Mouse (Mus musculus): ENCODE measurements around the gene Trub1.

Gene Trub1

GRCm38 (mm10) chr19:57429926-57430325, 22.8 kb upstream of the Trub1 start:
- POLR2A ChIA-PET = interaction anchor here in 1 of 4 experiments (0.5 kb wide), 1 partner anchor 11 kb away, joined by 5 read pairs; no protein-coding TSS in a partner anchor
- CTCF ChIA-PET = interaction anchor here in 1 of 4 experiments (0.6 kb wide), 1 partner anchor 26 kb away, joined by 5 read pairs; no protein-coding TSS in a partner anchor

GRCm38 (mm10) chr19:57431476-57431875, 21.2 kb upstream of the Trub1 start:
- ChIA-PET CTCF (no interaction called here), POLR2A (no interaction called here)

- POLR2A ChIA-PET = no interaction called here
Measured at GRCm38 (mm10) chr19:57434024-57434423, 18.7 kb upstream of the Trub1 start.

GRCm38 (mm10) chr19:57436586-57437021, 16.1 kb upstream of the Trub1 start:
- POLR2A ChIA-PET = no interaction called here
- CTCF ChIA-PET = no interaction called here

More at GRCm38 (mm10) chr19:57434024-57434423, 18.7 kb upstream of the Trub1 start:
- CTCF ChIA-PET = interaction anchor here in 1 of 4 experiments (0.6 kb wide), 1 partner anchor 11 kb away, joined by 3 read pairs; no protein-coding TSS in a partner anchor

- CTCF ChIA-PET = no interaction called here
Measured at GRCm38 (mm10) chr19:57437042-57437441, 15.7 kb upstream of the Trub1 start.

GRCm38 (mm10) chr19:57439296-57439695, 13.4 kb upstream of the Trub1 start:
- ChIA-PET POLR2A (interaction anchor here (0.6 to 2.3 kb wide), 11 partner anchors 11 to 64 kb away, joined by 3 to 9 read pairs (median 5); partner anchors contain the start of gene Trub1 (in 2 of the 4)), CTCF (interaction anchor here in 3 of 4 experiments (0.6 to 1.2 kb wide), 5 partner anchors 11 to 863 kb away, joined by 3 to 9 read pairs (median 4); no protein-coding TSS in a partner anchor)

More at GRCm38 (mm10) chr19:57437042-57437441, 15.7 kb upstream of the Trub1 start:
- POLR2A ChIA-PET = no interaction called here

- ChIA-PET POLR2A (interaction anchor here in 1 of 4 experiments (0.6 kb wide), 1 partner anchor 310 kb away, joined by 3 read pairs; no protein-coding TSS in a partner anchor), CTCF (interaction anchor here in 1 of 4 experiments (0.5 kb wide), 1 partner anchor 110 kb away, joined by 5 read pairs; no protein-coding TSS in a partner anchor)
Measured at GRCm38 (mm10) chr19:57441501-57441900, 11.2 kb upstream of the Trub1 start.

- ChIA-PET CTCF (no interaction called here), POLR2A (interaction anchor here in 3 of 4 experiments (0.6 to 0.7 kb wide), 3 partner anchors 10 to 168 kb away, joined by 3 to 4 read pairs (median 3); partner anchors contain the start of gene Trub1 (in 1 of the 3))
Measured at GRCm38 (mm10) chr19:57442936-57443657, 9.6 kb upstream of the Trub1 start.

GRCm38 (mm10) chr19:57445049-57445448, 7.7 kb upstream of the Trub1 start:
- POLR2A ChIA-PET = interaction anchor here in 3 of 4 experiments (0.6 to 1.2 kb wide), 4 partner anchors 10 to 286 kb away, joined by 3 to 5 read pairs (median 3); no protein-coding TSS in a partner anchor
- CTCF ChIA-PET = interaction anchor here in 2 of 4 experiments (0.7 kb wide), 2 partner anchors 11 to 41 kb away, joined by 3 to 5 read pairs; no protein-coding TSS in a partner anchor

GRCm38 (mm10) chr19:57450849-57451248, 1.9 kb upstream of the Trub1 start:
- POLR2A ChIA-PET = interaction anchor here in 2 of 4 experiments (0.6 to 2.0 kb wide), 6 partner anchors 12 to 172 kb away, joined by 3 to 5 read pairs (median 4); no protein-coding TSS in a partner anchor
- CTCF ChIA-PET = interaction anchor here in 2 of 4 experiments (0.6 to 1.4 kb wide), 2 partner anchors 12 to 46 kb away, joined by 3 to 4 read pairs; no protein-coding TSS in a partner anchor

GRCm38 (mm10) chr19:57451762-57452161, 950 bp upstream of the Trub1 start:
- POLR2A ChIA-PET = interaction anchor here in 2 of 4 experiments (0.7 to 2.6 kb wide), 7 partner anchors 11 to 388 kb away, joined by 4 to 9 read pairs (median 5); no protein-coding TSS in a partner anchor
- CTCF ChIA-PET = no interaction called here

- CTCF ChIA-PET = interaction anchor here in 2 of 4 experiments (0.6 to 1.2 kb wide), 5 partner anchors 10 to 289 kb away, joined by 3 to 8 read pairs (median 4); partner anchors contain the start of gene Fam160b1 (in 1 of the 2)
- POLR2A ChIA-PET = interaction anchor here (0.5 to 2.6 kb wide), 28 partner anchors 8 to 1856 kb away, joined by 3 to 10 read pairs (median 4); partner anchors contain the start of gene Atrnl1 (in 1 of the 4)
Measured at GRCm38 (mm10) chr19:57453218-57453600, 497 bp downstream of the Trub1 start.

GRCm38 (mm10) chr19:57455286-57455960, 2.7 kb downstream of the Trub1 start:
- ChIA-PET CTCF (interaction anchor here in 3 of 4 experiments (0.6 to 1.5 kb wide), 10 partner anchors 16 to 319 kb away, joined by 3 to 7 read pairs (median 4); no protein-coding TSS in a partner anchor), POLR2A (interaction anchor here in 3 of 4 experiments (0.7 to 1.7 kb wide), 12 partner anchors 11 to 491 kb away, joined by 3 to 4 read pairs (median 3); partner anchors contain the start of gene Fam160b1 (in 1 of the 3))

GRCm38 (mm10) chr19:57457075-57457474, 4.4 kb downstream of the Trub1 start:
- ChIA-PET CTCF (interaction anchor here (0.6 to 1.7 kb wide), 20 partner anchors 16 to 319 kb away, joined by 3 to 27 read pairs (median 4); partner anchors contain the start of gene Fam160b1 (in 1 of the 4)), POLR2A (interaction anchor here in 2 of 4 experiments (0.8 to 1.2 kb wide), 6 partner anchors 11 to 297 kb away, joined by 3 read pairs; no protein-coding TSS in a partner anchor)

GRCm38 (mm10) chr19:57463741-57464140, 11.0 kb downstream of the Trub1 start:
- POLR2A ChIA-PET = interaction anchor here in 2 of 4 experiments (0.6 to 1.1 kb wide), 3 partner anchors 8 to 136 kb away, joined by 3 read pairs; partner anchors contain the start of gene Trub1 (in 1 of the 2)
- CTCF ChIA-PET = interaction anchor here in 1 of 4 experiments (0.8 kb wide), 1 partner anchor 10 kb away, joined by 3 read pairs; no protein-coding TSS in a partner anchor

- POLR2A ChIA-PET = interaction anchor here in 1 of 4 experiments (0.6 kb wide), 1 partner anchor 71 kb away, joined by 3 read pairs; no protein-coding TSS in a partner anchor
- CTCF ChIA-PET = no interaction called here
Measured at GRCm38 (mm10) chr19:57465742-57466141, 13.0 kb downstream of the Trub1 start.

- CTCF ChIA-PET = no interaction called here
- POLR2A ChIA-PET = interaction anchor here in 1 of 4 experiments (0.5 kb wide), 1 partner anchor 32 kb away, joined by 3 read pairs; no protein-coding TSS in a partner anchor
Measured at GRCm38 (mm10) chr19:57471033-57471432, 18.3 kb downstream of the Trub1 start.

GRCm38 (mm10) chr19:57472169-57472568, 19.5 kb downstream of the Trub1 start:
- ChIA-PET CTCF (interaction anchor here in 1 of 4 experiments (0.6 kb wide), 1 partner anchor 106 kb away, joined by 6 read pairs; no protein-coding TSS in a partner anchor), POLR2A (interaction anchor here in 2 of 4 experiments (0.5 to 0.6 kb wide), 2 partner anchors 9 to 21 kb away, joined by 3 read pairs; no protein-coding TSS in a partner anchor)
